Mouse (Mus musculus): Measurements from ENCODE around the gene Olfr30. TPM values are rescaled to one million over a fixed set of nuclear protein-coding genes. Genes with fewer than 3 reads are reported as not detected.
"Not testable (repeated sequence)": the region's sequence is repeated elsewhere in the genome, so short reads cannot be mapped to it uniquely, and the experiment has no call there.

Olfr30 gene
- not detected in 2 replicates for polyA plus RNA-seq (2012; rRNA removed)

DNA sequence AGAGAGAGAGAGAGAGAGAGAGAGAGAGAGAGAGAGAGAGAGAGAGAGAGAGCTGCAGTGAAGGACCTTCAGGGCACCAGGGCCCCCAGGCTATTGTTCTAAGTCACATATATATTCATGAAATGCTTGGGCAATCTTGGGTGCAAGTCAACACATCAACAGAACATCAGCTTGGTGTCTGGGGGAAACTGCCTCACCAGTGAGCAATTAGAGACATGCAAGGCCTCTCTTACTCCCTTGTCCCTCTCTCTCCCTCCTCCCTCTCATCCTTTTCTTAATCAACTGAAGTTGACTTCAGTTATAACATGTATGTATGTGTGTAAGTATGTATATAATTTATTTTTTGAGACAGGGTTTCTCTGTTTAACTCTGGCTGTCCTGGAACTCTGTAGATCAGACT lies at the start of gene Olfr30:
Olfr30 (minus strand) TSS at position 101 of the 400 bp plus-strand sequence.
- TF ChIP-seq POLR2A (IDR thresholded peaks at IDR 0.05; ENCODE audit: low read depth, low read length) (no peak), CTCF (conservative IDR thresholded peaks at IDR 0.05; ENCODE audit: insufficient read depth, insufficient read length, low read depth, low read length) (no peak)
- no peaks in the 10 kb centered on the region for H3K27me3 ChIP-seq (replicated peaks; ENCODE audit: control insufficient read depth, insufficient read depth, low read length)
- H3K4me1 ChIP-seq (ENCODE audit: control insufficient read depth, insufficient read depth, low read length), result no peaks in the 10 kb centered on the region
- no peaks in the 10 kb centered on the region for H3K36me3 ChIP-seq (ENCODE audit: control insufficient read depth, insufficient read depth, low read length)
- DNase-seq, result no peak
- no peak within 1 kb of the TSS for H3K4me3 ChIP-seq (ENCODE audit: insufficient read depth, low read depth, low read length)
- H3K27ac ChIP-seq (ENCODE audit: insufficient read depth, low read depth, low read length), result no peak within 1 kb of the TSS

DNA sequence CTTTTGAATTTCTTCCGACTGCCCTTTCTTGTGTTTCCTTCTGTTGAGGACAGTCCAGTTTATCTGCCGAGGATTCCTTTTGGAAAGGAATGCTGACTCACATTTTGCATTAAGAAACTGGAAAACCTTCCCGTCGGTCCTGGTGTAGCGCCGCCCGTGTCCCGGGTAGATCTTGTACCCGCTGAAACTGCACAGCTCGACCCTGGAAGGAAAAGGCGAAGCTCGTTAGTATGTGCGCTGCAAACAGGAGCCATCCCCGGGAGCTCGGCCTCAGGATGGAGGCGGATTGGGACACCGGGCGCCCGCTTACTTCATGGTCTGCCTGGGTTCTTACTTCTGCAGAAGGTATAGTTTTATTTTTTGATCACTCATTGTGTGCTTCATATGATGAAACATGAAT lies 47.0 kb upstream of the Olfr30 start:
- not testable (repeated sequence) for H3K27ac ChIP-seq (ENCODE audit: insufficient read depth, low read depth, low read length); DNase-seq; H3K4me1 ChIP-seq (ENCODE audit: control insufficient read depth, insufficient read depth, low read length); H3K4me3 ChIP-seq (ENCODE audit: insufficient read depth, low read depth, low read length); H3K27me3 ChIP-seq (replicated peaks; ENCODE audit: control insufficient read depth, insufficient read depth, low read length); H3K36me3 ChIP-seq (ENCODE audit: control insufficient read depth, insufficient read depth, low read length)
- 86% methylated on average over 19 of the region's 19 CpGs for WGBS

DNA sequence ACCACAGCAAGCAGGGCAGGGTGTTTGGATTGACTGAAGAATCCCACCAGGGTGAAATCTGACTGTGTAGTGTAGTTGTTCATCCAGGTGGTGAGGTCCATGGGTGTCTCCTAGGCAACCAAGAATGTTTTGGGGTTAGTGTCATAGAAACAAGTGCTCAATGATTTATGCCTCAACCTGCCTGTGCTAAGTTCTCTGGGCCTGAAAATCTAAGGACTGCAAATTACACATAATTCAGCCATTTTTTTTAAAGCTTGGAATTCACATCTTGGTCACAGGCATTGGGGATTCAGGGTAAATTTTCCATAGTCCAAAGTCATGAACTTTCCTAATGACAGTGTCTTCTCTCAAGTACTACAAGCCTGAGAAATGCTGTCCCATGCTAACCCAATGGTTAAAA lies 40.4 kb upstream of the Olfr30 start, which contains the start of gene Olfr331:
Olfr331 (minus strand) TSS at position 101 of the 400 bp plus-strand sequence.
- H3K27ac ChIP-seq (ENCODE audit: insufficient read depth, low read depth, low read length); H3K4me1 ChIP-seq (ENCODE audit: control insufficient read depth, insufficient read depth, low read length); DNase-seq; H3K4me3 ChIP-seq (ENCODE audit: insufficient read depth, low read depth, low read length); H3K36me3 ChIP-seq (ENCODE audit: control insufficient read depth, insufficient read depth, low read length); H3K27me3 ChIP-seq (replicated peaks; ENCODE audit: control insufficient read depth, insufficient read depth, low read length): not testable (repeated sequence)

GRCm38 (mm10) chr11:58499290-58499689 lies 37.2 kb upstream of the Olfr30 start:
- no peaks in the 10 kb centered on the region for H3K4me1 ChIP-seq (ENCODE audit: control insufficient read depth, insufficient read depth, low read length)
- no peaks in the 10 kb centered on the region for H3K36me3 ChIP-seq (ENCODE audit: control insufficient read depth, insufficient read depth, low read length)
- 35% methylated on average over 3 of the region's 3 CpGs for WGBS
- TF ChIP-seq CTCF (conservative IDR thresholded peaks at IDR 0.05; ENCODE audit: insufficient read depth, insufficient read length, low read depth, low read length) (no peak), POLR2A (IDR thresholded peaks at IDR 0.05; ENCODE audit: low read depth, low read length) (no peak)
- no peak overlapping the region for H3K27ac ChIP-seq (ENCODE audit: insufficient read depth, low read depth, low read length)
- no peak for DNase-seq
- no peak overlapping the region for H3K4me3 ChIP-seq (ENCODE audit: insufficient read depth, low read depth, low read length)
- H3K27me3 ChIP-seq (replicated peaks; ENCODE audit: control insufficient read depth, insufficient read depth, low read length), result no peaks in the 10 kb centered on the region

GRCm38 (mm10) chr11:58498761-58499160 lies 36.7 kb upstream of the Olfr30 start:
- Histone ChIP-seq H3K4me1 (ENCODE audit: control insufficient read depth, insufficient read depth, low read length) (no peaks in the 10 kb centered on the region), H3K36me3 (ENCODE audit: control insufficient read depth, insufficient read depth, low read length) (no peaks in the 10 kb centered on the region), H3K27ac (ENCODE audit: insufficient read depth, low read depth, low read length) (no peak overlapping the region), H3K4me3 (ENCODE audit: insufficient read depth, low read depth, low read length) (no peak overlapping the region), H3K27me3 (replicated peaks; ENCODE audit: control insufficient read depth, insufficient read depth, low read length) (no peaks in the 10 kb centered on the region)
- no peak for DNase-seq
- 80% methylated on average over 9 of the region's 9 CpGs for WGBS
- no peak for TF ChIP-seq CTCF (conservative IDR thresholded peaks at IDR 0.05; ENCODE audit: insufficient read depth, insufficient read length, low read depth, low read length)
- TF ChIP-seq POLR2A (IDR thresholded peaks at IDR 0.05; ENCODE audit: low read depth, low read length), result no peak

- no peak for TF ChIP-seq POLR2A (IDR thresholded peaks at IDR 0.05; ENCODE audit: low read depth, low read length)
- no peak for TF ChIP-seq CTCF (conservative IDR thresholded peaks at IDR 0.05; ENCODE audit: insufficient read depth, insufficient read length, low read depth, low read length)
- no peak for DNase-seq
- H3K4me3 ChIP-seq (ENCODE audit: insufficient read depth, low read depth, low read length), result no peak within 1 kb of the TSS
- no peaks in the 10 kb centered on the region for H3K4me1 ChIP-seq (ENCODE audit: control insufficient read depth, insufficient read depth, low read length)
- no peaks in the 10 kb centered on the region for H3K27me3 ChIP-seq (replicated peaks; ENCODE audit: control insufficient read depth, insufficient read depth, low read length)
- 65% methylated on average over 2 of the region's 2 CpGs for WGBS
- H3K27ac ChIP-seq (ENCODE audit: insufficient read depth, low read depth, low read length), result no peak within 1 kb of the TSS
- no peaks in the 10 kb centered on the region for H3K36me3 ChIP-seq (ENCODE audit: control insufficient read depth, insufficient read depth, low read length)
Measured at GRCm38 (mm10) chr11:58492455-58492854, 30.4 kb upstream of the Olfr30 start, which contains the start of gene Olfr332. TSS of gene Olfr332 (minus strand) at chr11:58492555.

DNA sequence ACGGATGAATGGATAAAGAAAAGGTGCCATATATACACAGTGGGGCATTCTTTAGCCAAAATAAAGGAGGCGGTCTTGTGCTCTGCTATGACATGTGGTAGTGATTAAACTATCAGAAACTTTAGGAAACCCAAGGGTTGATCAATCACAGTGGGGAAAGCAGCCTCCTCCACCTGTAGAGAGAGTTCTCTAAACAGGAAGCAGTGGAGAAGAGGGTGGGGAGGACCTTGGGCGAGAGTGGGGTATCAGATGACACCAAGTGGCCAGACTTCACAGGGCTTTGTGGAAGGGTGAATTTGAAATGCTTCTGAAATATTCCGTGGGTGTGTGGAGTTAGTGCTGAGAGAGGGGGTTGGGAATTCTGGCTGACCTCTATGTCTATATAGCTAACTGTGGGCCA lies 8.5 kb downstream of the Olfr30 start:
- no peak for TF ChIP-seq POLR2A (IDR thresholded peaks at IDR 0.05; ENCODE audit: low read depth, low read length)
- TF ChIP-seq CTCF (conservative IDR thresholded peaks at IDR 0.05; ENCODE audit: insufficient read depth, insufficient read length, low read depth, low read length), result no peak
- no peaks in the 10 kb centered on the region for H3K4me1 ChIP-seq (ENCODE audit: control insufficient read depth, insufficient read depth, low read length)
- H3K36me3 ChIP-seq (ENCODE audit: control insufficient read depth, insufficient read depth, low read length), result no peaks in the 10 kb centered on the region
- DNase-seq, result no peak
- no peak overlapping the region for H3K4me3 ChIP-seq (ENCODE audit: insufficient read depth, low read depth, low read length)
- 38% methylated on average over 4 of the region's 4 CpGs for WGBS
- H3K27ac ChIP-seq (ENCODE audit: insufficient read depth, low read depth, low read length), result no peak overlapping the region
- H3K27me3 ChIP-seq (replicated peaks; ENCODE audit: control insufficient read depth, insufficient read depth, low read length), result no peaks in the 10 kb centered on the region

GRCm38 (mm10) chr11:58452759-58453158 lies 9.3 kb downstream of the Olfr30 start, which contains the start of gene Lypd9:
TSS of gene Lypd9 (minus strand) at chr11:58452923.
- H3K4me3 ChIP-seq (ENCODE audit: insufficient read depth, low read depth, low read length), result no peak within 1 kb of the TSS
- H3K27me3 ChIP-seq (replicated peaks; ENCODE audit: control insufficient read depth, insufficient read depth, low read length), result no peaks in the 10 kb centered on the region
- 96% methylated on average over 9 of the region's 9 CpGs for WGBS
- H3K4me1 ChIP-seq (ENCODE audit: control insufficient read depth, insufficient read depth, low read length), result no peaks in the 10 kb centered on the region
- no peak for TF ChIP-seq POLR2A (IDR thresholded peaks at IDR 0.05; ENCODE audit: low read depth, low read length)
- no peak for TF ChIP-seq CTCF (conservative IDR thresholded peaks at IDR 0.05; ENCODE audit: insufficient read depth, insufficient read length, low read depth, low read length)
- no peak within 1 kb of the TSS for H3K27ac ChIP-seq (ENCODE audit: insufficient read depth, low read depth, low read length)
- H3K36me3 ChIP-seq (ENCODE audit: control insufficient read depth, insufficient read depth, low read length), result no peaks in the 10 kb centered on the region
- no peak for DNase-seq
